Mouse (Mus musculus) retina, postnatal 7 days (tissue): ENCODE data around the gene Itpripl2.

Experiments used
- DNase-seq: peaks from one replicate; pipeline ENCODE4 v3.0.0-alpha.2; 2012; ENCODE audit warnings: low read depth, low spot score

Itpripl2 gene

GRCm38 (mm10) chr7:118491431-118492147 lies at the start of gene Itpripl2:
Gene Itpripl2, minus strand, starts transcription at chr7:118491975.
- DNase-seq = no peak

- no peak for DNase-seq
Measured at GRCm38 (mm10) chr7:118535076-118535475, 43.3 kb upstream of the Itpripl2 start.

DNA sequence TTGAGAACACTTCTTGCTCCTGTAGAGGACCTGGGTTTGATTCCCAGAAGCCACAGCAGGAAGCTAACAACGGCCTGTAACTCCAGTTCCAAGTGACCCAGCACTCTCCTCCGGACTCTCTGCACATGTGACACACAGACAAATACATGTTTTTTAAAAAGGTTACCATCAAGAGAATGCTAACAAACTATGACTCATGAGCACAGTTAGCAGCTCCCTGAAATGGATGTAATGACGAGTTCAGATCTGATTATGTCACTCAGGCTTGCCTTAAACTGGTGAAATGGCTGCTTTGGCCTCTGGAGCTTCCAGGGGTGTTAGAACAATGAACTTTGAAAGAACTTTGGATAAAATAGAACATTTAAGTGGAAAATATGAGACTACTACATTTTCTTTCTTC lies 42.6 kb upstream of the Itpripl2 start:
- no peak for DNase-seq

DNA sequence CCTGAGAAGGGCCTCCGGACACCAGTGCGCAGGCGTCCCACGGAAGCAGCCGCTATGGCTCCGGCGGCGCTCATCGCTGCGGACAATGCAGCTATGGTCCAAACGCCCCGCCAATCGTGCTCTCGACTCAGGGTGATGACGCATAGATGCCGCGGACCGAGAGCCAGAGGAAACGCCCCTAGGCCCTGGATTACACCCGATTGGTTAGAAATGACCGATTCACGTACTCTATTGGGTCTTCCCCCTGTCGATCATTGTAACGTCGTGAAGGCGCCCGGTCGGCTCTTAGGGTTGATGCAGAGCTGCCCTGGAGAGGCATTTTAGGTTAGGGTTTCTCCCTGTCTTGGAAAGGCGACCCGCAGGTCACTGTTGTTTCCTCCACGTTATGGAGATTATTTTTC lies 41.4 kb upstream of the Itpripl2 start, which contains the start of gene Coq7:
Gene Coq7 (minus strand): TSS at position 179 of the 401 bp plus-strand sequence.
- peak; percentile 99 for DNase-seq

DNA sequence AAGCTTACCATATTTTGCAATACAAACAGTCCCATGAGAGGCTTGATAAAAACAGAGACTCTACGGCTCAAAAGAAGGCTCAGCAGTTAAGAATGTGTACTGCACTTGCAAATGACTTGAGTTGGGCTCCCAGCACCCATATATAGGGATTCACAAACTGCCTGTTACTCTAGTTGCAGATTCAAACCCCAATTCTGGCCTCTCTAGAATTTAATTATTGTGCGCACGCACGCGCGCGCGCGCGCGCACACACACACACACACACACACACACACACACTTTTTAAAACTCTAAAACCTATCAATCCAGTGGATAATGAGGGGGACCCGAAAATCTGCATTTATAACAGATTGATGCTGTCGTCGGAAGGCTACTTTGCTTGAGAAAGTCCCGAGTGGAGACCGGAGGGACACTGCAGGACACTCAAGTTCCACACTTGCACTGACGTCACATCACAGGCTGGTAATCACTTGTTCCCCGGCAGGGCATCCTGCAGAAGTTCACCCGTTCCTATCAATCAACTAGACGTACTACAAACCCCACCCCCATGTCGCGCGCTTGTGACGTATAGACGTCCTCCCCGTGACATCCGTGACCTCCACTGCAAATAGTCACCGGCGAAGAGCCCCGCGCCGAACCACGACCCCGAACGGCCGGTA lies 40.9 kb upstream of the Itpripl2 start:
- peak; percentile 91 for DNase-seq

GRCm38 (mm10) chr7:118526967-118527366 lies 35.2 kb upstream of the Itpripl2 start:
- no peak for DNase-seq

GRCm38 (mm10) chr7:118522077-118522476 lies 30.3 kb upstream of the Itpripl2 start:
- no peak for DNase-seq

- no peak for DNase-seq
Measured at GRCm38 (mm10) chr7:118519661-118520060, 27.9 kb upstream of the Itpripl2 start.

DNA sequence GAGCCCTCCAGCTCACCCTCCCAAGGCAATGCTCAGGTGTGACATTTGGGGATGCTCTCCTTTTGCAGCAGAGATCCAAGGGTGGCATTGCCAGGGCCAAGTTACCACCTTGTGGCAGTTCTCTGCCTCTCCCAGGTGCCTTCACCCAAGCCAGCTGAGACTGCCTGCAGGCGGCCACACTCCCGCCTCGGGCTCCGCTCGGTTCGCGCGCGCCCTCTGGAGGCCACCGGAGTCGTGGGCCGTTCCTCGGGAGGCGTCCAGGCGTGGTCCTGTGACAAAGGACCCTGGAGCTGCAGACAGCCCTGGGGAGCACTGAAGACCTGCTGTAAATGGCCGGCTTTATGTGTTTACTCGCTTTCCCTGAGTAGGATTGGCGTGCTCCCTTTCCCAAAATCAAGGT lies 26.9 kb upstream of the Itpripl2 start:
- peak; percentile 52 for DNase-seq

DNA sequence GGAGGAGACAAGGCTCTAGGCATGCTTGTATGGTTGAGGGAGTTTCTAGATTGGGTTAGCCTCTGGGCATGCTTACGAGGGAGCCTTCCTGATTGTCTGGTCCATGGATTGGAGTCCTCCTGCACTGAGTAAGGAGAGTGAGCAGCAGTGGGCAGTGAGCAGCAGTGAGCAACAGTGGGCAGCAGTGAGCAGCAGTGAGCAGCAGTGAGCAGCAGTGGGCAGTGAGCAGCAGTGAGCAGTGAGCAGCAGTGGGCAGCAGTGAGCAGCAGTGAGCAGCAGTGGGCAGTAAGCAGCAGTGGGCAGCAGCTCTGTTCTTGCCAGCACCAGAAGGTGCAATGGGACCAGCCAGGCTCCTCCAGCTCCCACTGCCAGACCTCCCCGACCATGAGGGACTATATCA lies 26.0 kb upstream of the Itpripl2 start:
- no peak for DNase-seq

DNA sequence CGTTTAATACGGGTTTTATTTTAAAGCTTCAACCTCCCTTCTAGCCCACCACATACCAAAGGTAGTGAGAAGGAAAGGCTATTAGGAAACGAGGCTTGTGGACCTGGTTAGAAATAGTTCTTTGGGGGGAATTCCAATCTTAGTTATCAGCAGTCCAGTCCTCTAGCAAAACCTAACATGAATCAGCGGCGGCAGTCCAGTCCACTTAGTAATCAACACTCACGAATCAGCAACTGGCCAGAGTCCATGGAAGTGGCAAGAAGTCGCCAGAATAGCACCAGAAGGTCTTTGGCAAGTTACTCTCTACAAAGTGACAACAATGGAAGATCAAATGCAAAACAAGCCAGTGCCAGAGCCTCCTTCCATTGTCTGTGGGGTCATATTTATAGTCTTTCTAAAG lies 16.8 kb upstream of the Itpripl2 start:
- no peak for DNase-seq

DNA sequence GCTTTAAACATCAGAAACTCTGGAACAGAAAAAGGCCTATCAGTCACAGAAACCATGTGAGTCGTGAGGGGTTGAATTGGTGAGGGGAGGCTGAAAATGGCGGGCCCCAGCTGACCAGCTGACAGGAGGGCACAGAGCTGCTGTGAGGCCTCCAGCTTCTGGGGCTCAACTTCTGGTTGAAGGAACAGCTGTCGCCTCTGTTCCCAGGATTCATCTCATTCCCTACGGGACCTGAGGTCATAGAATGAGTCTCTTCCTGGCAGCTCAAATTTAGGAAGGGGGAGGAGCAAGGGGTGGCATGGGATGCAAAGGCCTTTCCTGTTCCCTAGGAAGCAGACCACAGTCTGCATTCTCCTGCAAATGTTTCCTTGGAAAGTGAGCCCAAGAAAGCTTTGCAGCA lies 12.1 kb upstream of the Itpripl2 start:
- DNase-seq = no peak

DNA sequence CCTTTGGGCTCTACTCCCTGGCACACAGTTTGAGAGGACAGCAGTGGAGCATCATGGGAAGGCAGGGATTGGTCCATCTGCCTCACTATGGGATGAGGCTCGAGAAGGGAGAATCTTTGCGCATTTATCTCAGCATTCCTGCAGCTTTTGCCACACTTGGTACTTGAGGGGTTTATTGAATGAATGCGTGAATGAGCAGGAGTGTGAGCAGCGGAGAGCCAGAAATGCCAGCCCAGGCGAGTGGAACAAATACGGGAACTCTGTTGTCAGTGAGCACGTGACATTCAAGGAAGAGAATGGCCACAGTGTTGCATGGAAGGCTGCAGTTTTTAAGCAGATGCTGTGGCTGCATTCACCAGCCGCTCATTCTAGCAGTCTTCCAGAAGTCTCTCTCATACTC lies 10.6 kb upstream of the Itpripl2 start:
- DNase-seq = no peak

GRCm38 (mm10) chr7:118499784-118500435 lies 8.1 kb upstream of the Itpripl2 start:
- DNase-seq = no peak

GRCm38 (mm10) chr7:118498984-118499783 lies 7.4 kb upstream of the Itpripl2 start:
- DNase-seq = no peak

- DNase-seq = no peak
Measured at GRCm38 (mm10) chr7:118494892-118495579, 3.3 kb upstream of the Itpripl2 start.

- no peak for DNase-seq
Measured at GRCm38 (mm10) chr7:118493892-118494291, 2.1 kb upstream of the Itpripl2 start.

DNA sequence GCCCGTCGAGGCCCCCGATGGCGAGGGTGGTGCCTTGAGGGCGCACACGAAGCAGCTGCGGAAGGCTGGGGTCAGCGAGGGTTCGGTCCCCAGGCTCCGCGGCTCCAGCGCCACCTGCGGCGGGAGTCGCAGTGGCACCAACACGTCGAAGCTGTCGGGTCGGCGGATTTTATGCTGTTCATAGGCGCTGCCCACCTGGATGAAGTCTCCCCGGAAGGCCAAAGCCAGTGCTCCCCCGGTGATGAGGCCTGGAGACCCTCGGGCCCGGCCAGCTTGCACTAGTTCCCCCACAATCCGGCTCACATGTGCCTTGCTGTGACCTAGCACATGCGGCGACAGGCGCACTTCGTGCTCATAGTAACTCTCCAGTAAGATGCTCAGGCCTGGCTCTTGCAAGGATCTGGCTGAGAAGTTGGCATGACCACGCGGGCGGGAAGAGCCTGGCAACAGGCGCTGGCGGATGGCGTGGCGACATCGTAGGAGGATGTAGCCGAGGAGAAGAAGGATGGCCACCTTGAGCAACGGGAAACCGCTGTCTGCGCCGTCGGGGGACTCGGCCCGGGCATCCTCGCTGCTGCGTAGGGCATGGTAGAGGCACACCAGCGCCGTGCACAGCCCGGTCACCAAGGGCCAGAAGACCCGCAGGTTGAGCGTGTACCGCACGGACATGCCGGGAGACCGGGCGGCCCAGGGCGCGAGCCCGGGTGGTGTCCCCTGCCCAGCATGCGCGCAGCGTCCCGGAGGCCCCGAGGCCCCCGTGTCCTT lies 927 bp downstream of the Itpripl2 start:
- DNase-seq = no peak

DNA sequence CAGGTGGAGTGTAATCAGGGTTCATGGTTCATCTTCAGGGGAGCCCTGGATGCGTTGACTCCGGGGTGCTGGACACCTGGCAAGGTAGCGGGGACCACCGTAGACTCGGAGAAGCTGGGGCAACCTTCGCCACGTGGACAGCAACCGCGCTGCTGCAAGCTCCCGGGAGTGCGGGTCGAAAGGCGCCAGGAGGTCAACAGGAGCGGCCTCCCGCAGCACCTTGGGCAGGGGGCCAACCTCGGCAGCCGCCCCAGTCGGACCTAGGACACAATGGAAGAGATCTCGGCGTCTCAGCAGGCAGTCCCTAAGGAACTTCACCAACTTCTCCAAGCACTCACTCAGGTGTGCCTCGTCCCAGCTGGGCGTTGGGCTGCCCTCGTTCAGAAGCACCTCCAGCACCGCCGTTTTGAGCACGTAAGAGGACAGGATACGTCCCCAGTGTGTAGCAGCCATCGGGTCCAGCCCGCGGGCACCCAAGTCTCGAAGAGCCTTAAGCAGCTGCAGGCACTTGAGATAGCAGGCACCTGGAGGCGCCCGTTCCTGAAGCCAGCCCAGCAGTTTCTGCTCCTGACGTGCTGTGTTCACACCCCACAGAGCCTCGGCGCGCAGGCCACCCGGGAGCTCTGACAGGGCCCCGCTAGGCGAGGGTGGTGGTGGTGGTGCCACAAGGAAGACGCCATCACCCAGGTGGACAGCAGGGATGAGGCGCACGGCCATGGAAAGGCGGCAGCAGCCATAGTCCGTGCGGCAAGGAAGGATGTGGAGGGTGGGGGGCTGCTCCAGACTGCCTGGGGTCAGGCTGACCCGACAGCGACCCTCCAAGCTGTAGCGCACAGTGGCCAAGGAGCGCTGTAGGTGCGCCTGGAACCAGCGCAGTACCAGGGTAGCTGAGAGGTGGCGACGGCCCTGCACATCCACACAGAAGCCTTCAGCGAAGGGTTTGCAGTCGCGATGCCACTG lies 1.8 kb downstream of the Itpripl2 start:
- no peak for DNase-seq
